Mouse (Mus musculus) neural tube, embryonic 11.5 days (tissue): ENCODE results near the gene Utrn. TPM values are rescaled to one million over a fixed set of nuclear protein-coding genes. Genes with fewer than 3 reads are reported as not detected.

ENCODE experiments used
- ATAC-seq: fragments of 200-750 bp; cut with Nextera tagmentation; 2 replicates; pipeline ENCODE4 v1.8.0; 2017; ENCODE audit warnings: moderate number of reproducible peaks, mild to moderate bottlenecking, moderate TSS enrichment, moderate library complexity; ENCODE audit not compliant: insufficient read depth, low FRiP score, low TSS enrichment
- DNase-seq: peaks from one replicate; pipeline ENCODE4 v3.0.0-alpha.2; 2015; ENCODE audit warnings: low spot score
- H3K27ac ChIP-seq: fragments of 300-500 bp; sonication (generic); 2 replicates; pipeline ENCODE4 v1.5.1; 2014; ENCODE audit warnings: low read depth, mild to moderate bottlenecking, low read length
- H3K27me3 ChIP-seq: fragments of 300-500 bp; sonication (generic); 2 replicates; pipeline ENCODE4 v1.6.1; 2014; ENCODE audit warnings: mild to moderate bottlenecking, low read length, mixed read lengths; ENCODE audit not compliant: control insufficient read depth, insufficient read depth
- H3K36me3 ChIP-seq: fragments of 300-500 bp; sonication (generic); 2 replicates; pipeline ENCODE4 v1.6.1; 2014; ENCODE audit warnings: mild to moderate bottlenecking, low read length, moderate library complexity, mixed read lengths; ENCODE audit not compliant: control insufficient read depth, insufficient read depth
- H3K4me1 ChIP-seq: fragments of 300-500 bp; sonication (generic); 2 replicates; pipeline ENCODE4 v1.6.1; 2014; ENCODE audit warnings: low read length, mixed read lengths; ENCODE audit not compliant: control insufficient read depth, insufficient read depth
- H3K4me2 ChIP-seq: fragments of 300-500 bp; sonication (generic); 2 replicates; pipeline ENCODE4 v1.6.1; 2014; ENCODE audit warnings: low read depth, mild to moderate bottlenecking, moderate library complexity
- H3K4me3 ChIP-seq: fragments of 300-500 bp; sonication (generic); 2 replicates; pipeline ENCODE4 v1.5.1; 2014; ENCODE audit warnings: low read depth, low read length
- H3K9ac ChIP-seq: fragments of 300-500 bp; sonication (generic); 2 replicates; pipeline ENCODE4 v1.6.1; 2014; ENCODE audit warnings: mild to moderate bottlenecking, low read length
- H3K9me3 ChIP-seq: fragments of 300-500 bp; sonication (generic); 2 replicates; pipeline ENCODE4 v1.6.1; 2016; ENCODE audit warnings: low read length; ENCODE audit not compliant: control insufficient read depth
- WGBS: fragments of 180-500 bp; shearing (Covaris S2); extraction: QIAGEN DNeasy Blood & Tissue Kit; methylation state at CpG from one replicate; pipeline ENCODE4 v1.1.7; 2014; 5-methylcytosine and 5-hydroxymethylcytosine counted together
- polyA plus RNA-seq: library from polyadenylated mRNA; unstranded; fragments of >200 nt; fragmentation: Nextera tagmentation; extraction: Ambion mirVana; gene quantifications from 2 replicates; pipeline ENCODE4 v1.2.1, GENCODE M21; 2014

The Utrn gene
- polyA plus RNA-seq, 1 experiment from 2014 or later = 47.4 TPM

GRCm38 (mm10) chr10:12399450-12399849 lies 469.7 kb downstream of the Utrn start:
- Histone ChIP-seq H3K9me3 (no peaks in the 10 kb centered on the region), H3K9ac (no peak overlapping the region), H3K27ac (no peak overlapping the region), H3K4me1 (no peaks in the 10 kb centered on the region), H3K4me3 (no peak overlapping the region), H3K4me2 (no peak overlapping the region), H3K27me3 (no peaks in the 10 kb centered on the region), H3K36me3 (no peaks in the 10 kb centered on the region)
- 77% methylated on average over 2 of the region's 2 CpGs for WGBS
- DNase-seq = no peak
- ATAC-seq = no peak

GRCm38 (mm10) chr10:12380139-12380538 lies 489.0 kb downstream of the Utrn start:
- DNase-seq (no peak), ATAC-seq (no peak)
- Histone ChIP-seq H3K9ac (no peak overlapping the region), H3K4me1 (no peaks in the 10 kb centered on the region), H3K4me3 (no peak overlapping the region), H3K4me2 (no peak overlapping the region), H3K9me3 (no peaks in the 10 kb centered on the region), H3K27me3 (no peaks in the 10 kb centered on the region), H3K36me3 (no peaks in the 10 kb centered on the region), H3K27ac (no peak overlapping the region)
- WGBS = 100% methylated on average over 1 of the region's 1 CpGs

- Histone ChIP-seq H3K9ac (no peak overlapping the region), H3K27me3 (no peaks in the 10 kb centered on the region), H3K36me3 (no peaks in the 10 kb centered on the region), H3K4me2 (no peak overlapping the region), H3K4me1 (no peaks in the 10 kb centered on the region), H3K27ac (no peak overlapping the region), H3K9me3 (no peaks in the 10 kb centered on the region), H3K4me3 (no peak overlapping the region)
- WGBS = 95% methylated on average over 1 of the region's 1 CpGs
- ATAC-seq (no peak), DNase-seq (no peak)
These were observed 490.0 kb downstream of the Utrn start for GRCm38 (mm10) chr10:12379123-12379522.

- H3K9ac ChIP-seq = no peak overlapping the region
- no peak for DNase-seq
These were observed 491.4 kb downstream of the Utrn start for GRCm38 (mm10) chr10:12377727-12378126.

GRCm38 (mm10) chr10:12376015-12376414 lies 493.1 kb downstream of the Utrn start:
- Histone ChIP-seq H3K4me2 (no peak overlapping the region), H3K9ac (no peak overlapping the region), H3K36me3 (no peaks in the 10 kb centered on the region), H3K4me1 (no peaks in the 10 kb centered on the region), H3K4me3 (no peak overlapping the region), H3K9me3 (no peaks in the 10 kb centered on the region), H3K27me3 (no peaks in the 10 kb centered on the region), H3K27ac (no peak overlapping the region)
- 78% methylated on average over 2 of the region's 2 CpGs for WGBS
- DNase-seq = no peak
- ATAC-seq = no peak

More at GRCm38 (mm10) chr10:12377727-12378126, 491.4 kb downstream of the Utrn start:
- Histone ChIP-seq H3K9me3 (no peaks in the 10 kb centered on the region), H3K4me1 (no peaks in the 10 kb centered on the region), H3K36me3 (no peaks in the 10 kb centered on the region), H3K27me3 (no peaks in the 10 kb centered on the region), H3K4me3 (no peak overlapping the region), H3K4me2 (no peak overlapping the region), H3K27ac (no peak overlapping the region)
- WGBS = 66% methylated on average over 3 of the region's 3 CpGs
- no peak for ATAC-seq

GRCm38 (mm10) chr10:12374741-12375140 lies 494.4 kb downstream of the Utrn start:
- H3K9me3 ChIP-seq = no peaks in the 10 kb centered on the region
- no peaks in the 10 kb centered on the region for H3K4me1 ChIP-seq
- no peak overlapping the region for H3K9ac ChIP-seq
- H3K4me3 ChIP-seq = no peak overlapping the region
- H3K27ac ChIP-seq = no peak overlapping the region
- H3K4me2 ChIP-seq = no peak overlapping the region
- H3K27me3 ChIP-seq = no peaks in the 10 kb centered on the region
- ATAC-seq (no peak), DNase-seq (no peak)
- 92% methylated on average over 1 of the region's 1 CpGs for WGBS
- no peaks in the 10 kb centered on the region for H3K36me3 ChIP-seq

GRCm38 (mm10) chr10:12354556-12354955 lies 514.6 kb downstream of the Utrn start:
- H3K4me2 ChIP-seq = no peak overlapping the region
- no peaks in the 10 kb centered on the region for H3K4me1 ChIP-seq
- no peaks in the 10 kb centered on the region for H3K9me3 ChIP-seq
- no peak overlapping the region for H3K4me3 ChIP-seq
- DNase-seq (no peak), ATAC-seq (no peak)
- H3K27me3 ChIP-seq = no peaks in the 10 kb centered on the region
- WGBS = 89% methylated on average over 4 of the region's 4 CpGs
- no peaks in the 10 kb centered on the region for H3K36me3 ChIP-seq
- H3K27ac ChIP-seq = no peak overlapping the region
- H3K9ac ChIP-seq = no peak overlapping the region

GRCm38 (mm10) chr10:12354106-12354505 lies 515.1 kb downstream of the Utrn start:
- 85% methylated on average over 5 of the region's 5 CpGs for WGBS
- Histone ChIP-seq H3K36me3 (no peaks in the 10 kb centered on the region), H3K4me2 (no peak overlapping the region), H3K4me3 (no peak overlapping the region), H3K4me1 (no peaks in the 10 kb centered on the region), H3K9me3 (no peaks in the 10 kb centered on the region), H3K27ac (no peak overlapping the region), H3K27me3 (no peaks in the 10 kb centered on the region), H3K9ac (no peak overlapping the region)
- DNase-seq (no peak), ATAC-seq (no peak)

GRCm38 (mm10) chr10:12339704-12340558 lies 529.2 kb downstream of the Utrn start:
- H3K4me3 ChIP-seq = no peak overlapping the region
- H3K27me3 ChIP-seq = no peaks in the 10 kb centered on the region
- ATAC-seq = no peak

More at GRCm38 (mm10) chr10:12339704-12340558, 529.2 kb downstream of the Utrn start:
- Histone ChIP-seq H3K9me3 (no peaks in the 10 kb centered on the region), H3K4me2 (no peak overlapping the region), H3K36me3 (no peaks in the 10 kb centered on the region), H3K27ac (no peak overlapping the region), H3K9ac (no peak overlapping the region), H3K4me1 (no peaks in the 10 kb centered on the region)
- 71% methylated on average over 10 of the region's 10 CpGs for WGBS
- no peak for DNase-seq
